Mouse (Mus musculus) heart, embryonic 12.5 days (tissue): Measurements from ENCODE around the gene Gm10944. TPM values are rescaled to one million over a fixed set of nuclear protein-coding genes. Genes with fewer than 3 reads are reported as not detected.

ENCODE experiments used
- ATAC-seq: fragments of 200-750 bp; cut with Nextera tagmentation; 2 replicates; pipeline ENCODE4 v1.8.0; 2017; ENCODE audit warnings: moderate TSS enrichment, moderate library complexity; ENCODE audit not compliant: insufficient number of reproducible peaks, low FRiP score
- H3K27ac ChIP-seq: fragments of 300-500 bp; sonication (generic); 2 replicates; pipeline ENCODE4 v1.5.1; 2016; ENCODE audit warnings: mild to moderate bottlenecking, moderate library complexity; ENCODE audit not compliant: poor library complexity, severe bottlenecking
- H3K27me3 ChIP-seq: fragments of 300-500 bp; sonication (generic); replicated peaks from 2 replicates; pipeline ENCODE4 v1.6.1; 2016; ENCODE audit warnings: mild to moderate bottlenecking, moderate library complexity
- H3K36me3 ChIP-seq: fragments of 300-500 bp; sonication (generic); 2 replicates; pipeline ENCODE4 v1.6.1; 2016; ENCODE audit warnings: mild to moderate bottlenecking, moderate library complexity
- H3K4me1 ChIP-seq: fragments of 300-500 bp; sonication (generic); replicated peaks from 2 replicates; pipeline ENCODE4 v1.6.1; 2016; ENCODE audit warnings: mild to moderate bottlenecking
- H3K4me2 ChIP-seq: fragments of 300-500 bp; sonication (generic); 2 replicates; pipeline ENCODE4 v1.6.1; 2016; ENCODE audit warnings: mild to moderate bottlenecking, moderate library complexity
- H3K4me3 ChIP-seq: fragments of 300-500 bp; sonication (generic); 2 replicates; pipeline ENCODE4 v1.5.1; 2016; ENCODE audit warnings: mild to moderate bottlenecking
- H3K9ac ChIP-seq: fragments of 300-500 bp; sonication (generic); 2 replicates; pipeline ENCODE4 v1.6.1; 2016; ENCODE audit warnings: mild to moderate bottlenecking, moderate library complexity
- H3K9me3 ChIP-seq: fragments of 300-500 bp; sonication (generic); replicated peaks from 2 replicates; pipeline ENCODE4 v1.6.1; 2016; ENCODE audit warnings: mild to moderate bottlenecking, moderate library complexity
- WGBS: fragments of 180-500 bp; shearing (Covaris S2); methylation state at CpG from one replicate; pipeline ENCODE4 v1.1.7; 2016; 5-methylcytosine and 5-hydroxymethylcytosine counted together
- polyA plus RNA-seq: library from polyadenylated mRNA; unstranded; fragments of >200 nt; fragmentation: Nextera tagmentation; extraction: Ambion mirVana; gene quantifications from 2 replicates; pipeline ENCODE4 v1.2.1, GENCODE M21; 2016

Gm10944 gene
- polyA plus RNA-seq, 1 experiment from 2014 or later = not detected

DNA sequence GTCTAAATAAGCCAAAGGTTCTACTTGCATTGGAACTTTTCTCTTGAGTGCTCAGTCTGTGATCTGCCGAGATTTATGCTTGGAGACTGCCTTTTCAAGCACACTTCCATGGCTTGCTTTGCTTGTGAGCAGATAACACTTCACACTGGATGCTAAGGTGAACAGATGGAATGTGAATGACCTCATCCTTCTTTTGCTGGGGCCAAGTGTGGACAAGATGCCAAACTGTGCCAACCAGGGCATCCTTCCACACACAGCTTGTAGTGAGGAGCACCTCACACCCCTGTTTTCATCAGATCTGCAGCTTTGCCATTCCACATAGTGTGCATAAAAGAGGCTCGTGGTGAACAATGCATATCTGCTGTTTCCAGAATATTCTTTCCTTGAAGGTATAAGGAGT lies 29.7 kb downstream of the Gm10944 start:
- WGBS = 58% methylated on average over 2 of the region's 2 CpGs
- Histone ChIP-seq H3K36me3 (no peaks in the 10 kb centered on the region), H3K4me3 (no peak overlapping the region), H3K4me2 (no peak overlapping the region), H3K27ac (no peak overlapping the region), H3K9ac (no peak overlapping the region), H3K4me1 (no peaks in the 10 kb centered on the region), H3K9me3 (no peaks in the 10 kb centered on the region), H3K27me3 (no peaks in the 10 kb centered on the region)
- ATAC-seq = no peak

DNA sequence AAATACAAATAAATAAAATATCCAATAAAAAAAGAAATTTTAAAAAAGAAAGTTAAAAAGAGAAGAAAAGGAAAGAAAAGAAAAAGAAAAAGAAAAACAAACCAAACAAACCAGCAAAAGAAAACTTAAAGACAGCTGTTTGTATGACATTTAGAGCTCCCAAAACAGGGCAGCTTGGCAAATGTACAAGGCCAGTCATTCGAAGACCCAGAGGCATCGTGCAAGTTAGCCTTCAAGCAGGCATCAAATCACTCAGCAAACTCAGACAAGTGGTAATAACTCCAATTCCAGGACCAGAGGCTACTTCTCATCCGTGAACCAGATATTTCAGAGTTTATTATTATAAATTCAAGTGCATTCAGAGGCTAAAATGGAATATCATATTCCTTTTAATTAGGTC lies 45.4 kb downstream of the Gm10944 start:
- H3K9ac ChIP-seq = no peak overlapping the region
- H3K27me3 ChIP-seq = no peaks in the 10 kb centered on the region
- 74% methylated on average over 3 of the region's 3 CpGs for WGBS
- H3K4me3 ChIP-seq = no peak overlapping the region
- no peaks in the 10 kb centered on the region for H3K36me3 ChIP-seq
- H3K9me3 ChIP-seq = no peaks in the 10 kb centered on the region
- no peak overlapping the region for H3K27ac ChIP-seq
- H3K4me2 ChIP-seq = no peak overlapping the region
- H3K4me1 ChIP-seq = no peaks in the 10 kb centered on the region
- ATAC-seq = no peak

Other genes starting within 250 kb of the Gm10944 start
- 0.22 TPM in 1 of 2 replicates, not detected in the other for gene Adgb, start 209.0 kb upstream of the Gm10944 start, polyA plus RNA-seq
- gene Rab32, start 123.1 kb upstream of the Gm10944 start, polyA plus RNA-seq = 11.0 and 11.6 TPM in 2 replicates